ENCODE assay signal across 9 mouse cellular contexts in the genomic region with DNA sequence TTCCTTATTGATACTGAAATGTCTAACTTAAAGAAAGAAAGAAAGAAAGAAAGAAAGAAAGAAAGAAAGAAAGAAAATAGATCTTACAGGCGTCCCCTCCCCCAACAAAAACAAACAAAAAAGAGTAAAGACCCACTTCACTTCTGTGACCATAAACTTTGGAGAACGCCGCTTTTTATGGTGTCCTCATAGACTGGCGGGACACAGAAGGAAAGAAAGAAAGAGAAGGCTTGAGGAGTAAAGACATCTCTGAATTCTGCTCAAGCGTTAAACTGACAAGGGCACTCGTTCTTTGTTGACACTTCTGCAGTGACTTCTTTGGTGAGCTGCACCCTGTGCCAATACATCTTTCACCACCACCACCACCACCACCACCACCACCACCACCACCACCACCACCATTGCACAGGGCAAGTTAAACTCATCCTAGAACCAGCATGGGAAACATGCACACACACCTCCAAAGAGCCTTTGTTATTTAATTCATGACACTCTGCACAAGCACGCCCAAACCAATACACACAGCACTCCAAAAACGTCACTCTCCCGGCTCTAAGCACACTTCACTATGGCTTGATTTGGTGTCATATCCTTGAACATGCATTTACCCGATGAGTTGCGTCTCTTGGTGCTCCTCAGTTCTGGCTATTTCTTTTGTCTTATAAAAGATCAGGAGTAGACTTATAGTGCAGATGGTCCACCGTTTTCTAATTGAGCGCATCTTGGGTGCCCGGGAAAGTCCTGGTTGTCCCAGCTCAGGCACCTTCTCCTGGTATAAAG. TPM values are rescaled to one million over a fixed set of nuclear protein-coding genes. Genes with fewer than 3 reads are reported as not detected.
A peak's percentile ranks its signal among the peaks of the same experiment; 100 is the strongest.
DNase-seq lines count a peak whose midpoint lies in the region; ATAC-seq lines count a peak whose summit lies in the region.
"Had no signal": no experiment of that assay in that cellular context is flagged by ENCODE, and none has a peak within 500 bp of the region (broad histone marks: within the 10 kb centered on the region; RNA-seq: fewer than 3 reads in every experiment).

No protein-coding gene starts in this region.

- no peaks in the 10 kb centered on the region for H3K27me3 ChIP-seq in hindbrain, embryonic 13.5 days
- H3K27me3 ChIP-seq in midbrain, embryonic 12.5 days, result 0 out of 2 replicates have a peak, but pooled peaks cover 5% of the 10 kb centered on the region

- under 1% methylated on average over 14 of the region's 14 CpGs for WGBS in hindbrain, embryonic 13.5 days
- WGBS in midbrain, embryonic 12.5 days, result under 1% methylated on average over 14 of the region's 14 CpGs

- peaks cover 15% of the 10 kb centered on the region for H3K4me1 ChIP-seq in hindbrain, embryonic 13.5 days (replicated peaks)
- peaks cover 11% of the 10 kb centered on the region; the same call in 1 of the 2 replicates for H3K4me1 ChIP-seq in midbrain, embryonic 12.5 days

- peak overlapping the region; percentile 92 for H3K27ac ChIP-seq in hindbrain, embryonic 13.5 days
- peak overlapping the region; percentile 76 for H3K27ac ChIP-seq in midbrain, embryonic 12.5 days (replicated peaks)

- peak overlapping the region; percentile 82 for H3K4me2 ChIP-seq in hindbrain, embryonic 13.5 days
- H3K4me2 ChIP-seq in midbrain, embryonic 12.5 days (replicated peaks), result peak overlapping the region; percentile 79

- H3K9me3 ChIP-seq in hindbrain, embryonic 13.5 days, result no peaks in the 10 kb centered on the region
- no peaks in the 10 kb centered on the region for H3K9me3 ChIP-seq in midbrain, embryonic 12.5 days

- peak overlapping the region; percentile 70 for H3K4me3 ChIP-seq in hindbrain, embryonic 13.5 days
- peak overlapping the region; percentile 68 for H3K4me3 ChIP-seq in midbrain, embryonic 12.5 days

- peak; percentile 10 for ATAC-seq in hindbrain, embryonic 13.5 days (ENCODE audit: low FRiP score)
- ATAC-seq in midbrain, embryonic 12.5 days (ENCODE audit: low FRiP score, low read depth), result peak; percentile 11
- ATAC-seq: Patski had no signal

- peak overlapping the region; percentile 87 for H3K9ac ChIP-seq in hindbrain, embryonic 13.5 days
- H3K9ac ChIP-seq in midbrain, embryonic 12.5 days (replicated peaks), result peak overlapping the region; percentile 76

- DNase-seq in heart, adult 11 months, result peak; percentile 80
- no peak for DNase-seq in heart, postnatal 4 days
- peak; percentile 66 for DNase-seq in CD4-positive helper T cell, adult 2 months (ENCODE audit: low read depth, low spot score)
- peak; percentile 5 for DNase-seq in embryo, embryonic 9.5 days (ENCODE audit: extremely low spot score)
- DNase-seq in adrenal gland, postnatal 10 days, result no peak
- DNase-seq in cerebellum, postnatal 36 days, result no peak

- H3K36me3 ChIP-seq in hindbrain, embryonic 13.5 days, result no peaks in the 10 kb centered on the region
- no peaks in the 10 kb centered on the region for H3K36me3 ChIP-seq in midbrain, embryonic 12.5 days

RNA-seq across cellular contexts. Expression of a gene that starts 0.6 kb away (rescaled TPM):
- total RNA-seq in heart, postnatal 4 days (2021), result 1 to 10 TPM; 4.9 to 6.5 TPM
- 35.8 and 36.4 TPM in 2 replicates for polyA plus RNA-seq in hindbrain, embryonic 13.5 days (2015; fragmentation: Nextera tagmentation; extraction: Ambion mirVana)
- 21.7 and 24.0 TPM in 2 replicates for polyA plus RNA-seq in midbrain, embryonic 12.5 days (2016; fragmentation: Nextera tagmentation; extraction: Ambion mirVana)
- total RNA-seq in adrenal gland, postnatal 10 days (2021), result 10 to 100 TPM in 1 of 2 experiments, 1 to 10 TPM in 1; 6.4 to 10.9 TPM
- polyA plus RNA-seq: Patski had no signal

Comparison
In these comparisons a context has a peak if more than half of its experiments do, and no peak if none do; other contexts are left out.
1. DNase-seq: peak in heart, adult 11 months (single experiment), CD4-positive helper T cell, adult 2 months (single experiment) and embryo, embryonic 9.5 days (single experiment); none in heart, postnatal 4 days (single experiment), adrenal gland, postnatal 10 days (single experiment) and cerebellum, postnatal 36 days (0 of 2).